Mouse (Mus musculus) CH12.LX (cell line): Measurements from ENCODE around the gene Smpd3. TPM values are rescaled to one million over a fixed set of nuclear protein-coding genes. Genes with fewer than 3 reads are reported as not detected.

Source experiments
- DNase-seq: peaks from one replicate; pipeline ENCODE4 v3.0.0-alpha.2; 2013; ENCODE audit errors: extremely low read depth
- H3K27ac ChIP-seq: 2 replicates; pipeline ENCODE4 v1.5.1; 2012; ENCODE audit warnings: low read depth, mild to moderate bottlenecking, control low read depth, moderate library complexity; ENCODE audit not compliant: insufficient read depth
- H3K27me3 ChIP-seq: replicated peaks from 2 replicates; pipeline ENCODE3; 2012; ENCODE audit warnings: inconsistent platforms
- H3K36me3 ChIP-seq, 2 experiments: replicated peaks in 1 of 2; 2 replicates each; pipeline versions ENCODE3 to v1.6.1; 2012; ENCODE audit warnings: inconsistent platforms in 1 of 2, low read length in 1 of 2, mild to moderate bottlenecking in 1 of 2, mixed read lengths in 1 of 2, moderate library complexity in 1 of 2; ENCODE audit not compliant: control insufficient read depth in 1 of 2, insufficient read depth in 1 of 2
- H3K4me1 ChIP-seq, 2 experiments: 2 replicates each; pipeline ENCODE4 v1.6.1; 2012; ENCODE audit warnings: inconsistent platforms in 1 of 2, moderate library complexity in 1 of 2; ENCODE audit not compliant: insufficient read depth in 2 of 2, control insufficient read depth in 1 of 2
- H3K4me2 ChIP-seq: 2 replicates; pipeline ENCODE4 v1.6.1; 2012; ENCODE audit warnings: low read depth, mild to moderate bottlenecking, control low read depth; ENCODE audit not compliant: poor library complexity, insufficient read depth, severe bottlenecking
- H3K4me3 ChIP-seq, 3 experiments: fragments of 150-350 bp in 1 of 3; sonication (generic) in 1 of 3; replicated peaks in 1 of 3; 2 replicates each; pipeline versions ENCODE3 to v1.5.1; 2011 to 2012; ENCODE audit warnings: low read depth in 2 of 3, low read length in 2 of 3, mild to moderate bottlenecking in 2 of 3, moderate library complexity in 2 of 3, control low read depth in 1 of 3, improper control_type of control experiment in 1 of 3, inconsistent platforms in 1 of 3, mixed read lengths in 1 of 3; ENCODE audit not compliant: poor library complexity in 1 of 3
- H3K79me2 ChIP-seq: replicated peaks from 2 replicates; pipeline ENCODE4 v1.6.1; 2012; ENCODE audit warnings: mild to moderate bottlenecking, moderate library complexity; ENCODE audit not compliant: control insufficient read depth, poor library complexity, insufficient read depth, severe bottlenecking; ENCODE audit errors: extremely low read depth
- H3K9ac ChIP-seq: 2 replicates; pipeline ENCODE4 v1.6.1; 2012; ENCODE audit warnings: low read depth, mild to moderate bottlenecking, control low read depth, moderate library complexity; ENCODE audit not compliant: insufficient read depth
- H3K9me3 ChIP-seq: replicated peaks from 2 replicates; pipeline ENCODE3; 2012; ENCODE audit warnings: low read length, inconsistent platforms, mixed read lengths
- BHLHE40 ChIP-seq: IDR thresholded peaks from 2 replicates; pipeline ENCODE4 v1.6.1; 2011; ENCODE audit warnings: mild to moderate bottlenecking, low read depth, low read length, improper control_type of control experiment
- CHD1 ChIP-seq: IDR thresholded peaks from 2 replicates; pipeline ENCODE4 v1.6.1; 2012; ENCODE audit warnings: low read depth, low read length, improper control_type of control experiment, inconsistent platforms
- CHD2 ChIP-seq: IDR thresholded peaks from 2 replicates; pipeline ENCODE4 v1.6.1; 2011; ENCODE audit warnings: low read length, improper control_type of control experiment
- CTCF ChIP-seq, 2 experiments: IDR thresholded peaks in 1 of 2; conservative IDR thresholded peaks in 1 of 2; 2 replicates each; pipeline ENCODE4 v1.5.1; 2011 to 2012; ENCODE audit warnings: low read depth in 2 of 2, low read length in 2 of 2, improper control_type of control experiment in 1 of 2, inconsistent platforms in 1 of 2, mild to moderate bottlenecking in 1 of 2, moderate library complexity in 1 of 2
- E2F4 ChIP-seq: IDR thresholded peaks from 2 replicates; pipeline ENCODE4 v1.6.1; 2011; ENCODE audit warnings: low read depth, low read length, improper control_type of control experiment; ENCODE audit not compliant: insufficient replicate concordance
- ELF1 ChIP-seq: IDR thresholded peaks from 2 replicates; pipeline ENCODE4 v1.6.1; 2014; ENCODE audit warnings: low read depth, mild to moderate bottlenecking, inconsistent platforms, low read length, improper control_type of control experiment
- EP300 ChIP-seq: IDR thresholded peaks from 2 replicates; pipeline ENCODE4 v1.6.1; 2011; ENCODE audit warnings: low read length, improper control_type of control experiment
- ETS1 ChIP-seq: conservative IDR thresholded peaks from 2 replicates; pipeline ENCODE4 v1.6.1; 2012; ENCODE audit warnings: low read depth, mild to moderate bottlenecking, inconsistent platforms, low read length, improper control_type of control experiment, moderate library complexity
- GABPA ChIP-seq: IDR thresholded peaks from 2 replicates; pipeline ENCODE4 v1.6.1; 2012; ENCODE audit warnings: low read depth, low read length, improper control_type of control experiment, inconsistent platforms; ENCODE audit not compliant: insufficient replicate concordance
- HCFC1 ChIP-seq: IDR thresholded peaks from 2 replicates; pipeline ENCODE4 v1.6.1; 2012; ENCODE audit warnings: low read depth, mild to moderate bottlenecking, inconsistent platforms, low read length, improper control_type of control experiment
- IRF4 ChIP-seq: IDR thresholded peaks from 2 replicates; pipeline ENCODE4 v1.6.1; 2014; ENCODE audit warnings: low read depth, mild to moderate bottlenecking, inconsistent platforms, low read length, improper control_type of control experiment
- JUND ChIP-seq: conservative IDR thresholded peaks from 2 replicates; pipeline ENCODE4 v1.6.1; 2011; ENCODE audit warnings: low read depth, low read length, improper control_type of control experiment
- KAT2A ChIP-seq: IDR thresholded peaks from 2 replicates; pipeline ENCODE4 v1.6.1; 2012; ENCODE audit warnings: low read length, improper control_type of control experiment, inconsistent platforms; ENCODE audit not compliant: insufficient replicate concordance
- MAX ChIP-seq: IDR thresholded peaks from 2 replicates; pipeline ENCODE4 v1.6.1; 2011; ENCODE audit warnings: low read length, improper control_type of control experiment
- MAZ ChIP-seq: IDR thresholded peaks from 2 replicates; pipeline ENCODE4 v1.6.1; 2012; ENCODE audit warnings: low read depth, mild to moderate bottlenecking, inconsistent platforms, low read length, improper control_type of control experiment, moderate library complexity
- MYC ChIP-seq: IDR thresholded peaks from 2 replicates; pipeline ENCODE4 v1.6.1; 2011; ENCODE audit warnings: low read depth, mild to moderate bottlenecking, improper control_type of control experiment, low read length
- NRF1 ChIP-seq: IDR thresholded peaks from 2 replicates; pipeline ENCODE4 v1.6.1; 2014; ENCODE audit warnings: low read depth, mild to moderate bottlenecking, inconsistent platforms, low read length, improper control_type of control experiment, moderate library complexity
- POLR2A ChIP-seq: IDR thresholded peaks from 2 replicates; pipeline ENCODE4 v1.6.1; 2011; ENCODE audit warnings: low read depth, mild to moderate bottlenecking, improper control_type of control experiment, low read length
- POLR2AphosphoS2 ChIP-seq: IDR thresholded peaks from 2 replicates; pipeline ENCODE4 v1.6.1; 2011; ENCODE audit warnings: low read depth, low read length, improper control_type of control experiment
- SMC3 ChIP-seq: IDR thresholded peaks from 2 replicates; pipeline ENCODE4 v1.6.1; 2011; ENCODE audit warnings: low read depth, low read length, improper control_type of control experiment
- TBP ChIP-seq: conservative IDR thresholded peaks from 2 replicates; pipeline ENCODE4 v1.6.1; 2011; ENCODE audit warnings: low read depth, low read length, improper control_type of control experiment
- UBTF ChIP-seq: IDR thresholded peaks from 2 replicates; pipeline ENCODE4 v1.6.1; 2012; ENCODE audit warnings: low read depth, mild to moderate bottlenecking, inconsistent platforms, low read length, improper control_type of control experiment, moderate library complexity
- USF1 ChIP-seq: IDR thresholded peaks from 2 replicates; pipeline ENCODE4 v1.6.1; 2014; ENCODE audit warnings: low read depth, mild to moderate bottlenecking, inconsistent platforms, low read length, improper control_type of control experiment
- ZMIZ1 ChIP-seq: IDR thresholded peaks from 2 replicates; pipeline ENCODE4 v1.6.1; 2012; ENCODE audit warnings: low read depth, mild to moderate bottlenecking, inconsistent platforms, low read length, improper control_type of control experiment
- ZNF384 ChIP-seq: IDR thresholded peaks from 2 replicates; pipeline ENCODE4 v1.6.1; 2012; ENCODE audit warnings: low read depth, low read length, improper control_type of control experiment, inconsistent platforms
- dilution Hi-C: fragments of 300-500 bp; cut with MboI; formaldehyde crosslinking; loops from 2 replicates; pipeline ENCODE4 v1.14.3; 2020; ENCODE audit warnings: low sequenced_read_pairs; ENCODE audit not compliant: extremely low pct_unique_long_range_greater_than_20kb, extremely low pct_ligation_motif_present
- in situ Hi-C: fragments of 300-500 bp; cut with MboI; formaldehyde crosslinking; loops from 3 replicates; pipeline ENCODE4 v1.14.3; 2019; ENCODE audit warnings: low sequenced_read_pairs, low pct_ligation_motif_present, low pct_unique_long_range_greater_than_20kb, mixed read lengths
- polyA plus RNA-seq: library from polyadenylated mRNA; unstranded; fragments of >175 nt; gene quantifications from 2 replicates; pipeline ENCODE4 v1.2.1, GENCODE M21; 2012; ENCODE audit warnings: low read depth; ENCODE audit not compliant: insufficient read length
- total RNA-seq, 2 experiments: library from RNA; depleted of rRNA; stranded (reverse); fragments of 300-350 nt in 1 of 2; fragments of >200 nt in 1 of 2; gene quantifications; 2 replicates each; pipeline ENCODE4 v1.2.3; 2012 to 2014

Smpd3 gene
- total and polyA plus RNA-seq, 3 experiments, result 0.16 to 0.25 (median 0.19) TPM

- no peak overlapping the region for H3K4me3 ChIP-seq
- dilution Hi-C loops, result no loop called here
- no peaks in the 10 kb centered on the region for H3K9me3 ChIP-seq
- no peak overlapping the region for H3K27ac ChIP-seq
- in situ Hi-C loops, result no loop called here
- no peaks in the 10 kb centered on the region for H3K4me1 ChIP-seq
- DNase-seq, result no peak
- no peaks in the 10 kb centered on the region for H3K36me3 ChIP-seq
- no peak overlapping the region for H3K4me2 ChIP-seq
- no peak overlapping the region for H3K9ac ChIP-seq
- H3K79me2 ChIP-seq, result no peaks in the 10 kb centered on the region
- H3K27me3 ChIP-seq, result no peaks in the 10 kb centered on the region
- TF ChIP-seq ELF1 (no peak), JUND (no peak), NRF1 (no peak), KAT2A (no peak), POLR2A (no peak), USF1 (no peak), CHD2 (no peak), E2F4 (no peak), POLR2AphosphoS2 (no peak), ZNF384 (no peak), MAZ (no peak), GABPA (no peak), UBTF (no peak), IRF4 (no peak), HCFC1 (no peak)
These were observed 40.8 kb upstream of the Smpd3 start for GRCm38 (mm10) chr8:106378501-106379048.

GRCm38 (mm10) chr8:106376862-106377261 lies 39.1 kb upstream of the Smpd3 start:
- H3K4me3 ChIP-seq, result no peak overlapping the region
- H3K4me1 ChIP-seq, result no peaks in the 10 kb centered on the region
- no peaks in the 10 kb centered on the region for H3K9me3 ChIP-seq
- dilution Hi-C loops, result no loop called here
- no peak for DNase-seq
- H3K9ac ChIP-seq, result no peak overlapping the region
- no peak overlapping the region for H3K27ac ChIP-seq
- no peaks in the 10 kb centered on the region for H3K27me3 ChIP-seq
- no peaks in the 10 kb centered on the region for H3K79me2 ChIP-seq
- TF ChIP-seq USF1, result no peak
- TF ChIP-seq POLR2A, result no peak
- TF ChIP-seq KAT2A, result no peak
- TF ChIP-seq MAX, result no peak
- no peak for TF ChIP-seq NRF1
- no peak for TF ChIP-seq SMC3
- TF ChIP-seq BHLHE40, result no peak
- no peak for TF ChIP-seq ETS1
- no peak for TF ChIP-seq MYC
- TF ChIP-seq HCFC1, result no peak
- no peak for TF ChIP-seq E2F4
- no peak for TF ChIP-seq CHD1
- TF ChIP-seq ZMIZ1, result no peak
- no peak for TF ChIP-seq EP300
- no peak for TF ChIP-seq JUND
- no peak for TF ChIP-seq GABPA
- TF ChIP-seq CTCF (conservative IDR thresholded peaks at IDR 0.05 in 1 of 2, IDR thresholded peaks at IDR 0.05 in 1 of 2; ENCODE audit: low read depth in 2 of 2, low read length in 2 of 2), result no peak
- TF ChIP-seq TBP, result no peak
- in situ Hi-C loops, result no loop called here
- no peak overlapping the region for H3K4me2 ChIP-seq
- no peaks in the 10 kb centered on the region for H3K36me3 ChIP-seq
